Mouse (Mus musculus) brain, embryonic 14.5 days (tissue): ENCODE measurements around the gene Efna4.

Source experiments
- CTCF ChIP-seq: fragments of 200-500 bp; IDR thresholded peaks from 2 replicates; pipeline ENCODE4 v1.5.1; 2012; ENCODE audit warnings: inconsistent platforms, mild to moderate bottlenecking, moderate library complexity, borderline replicate concordance; ENCODE audit not compliant: insufficient read depth, insufficient read length; ENCODE audit errors: extremely low read depth
- POLR2A ChIP-seq: fragments of 200-500 bp; IDR thresholded peaks from 2 replicates; pipeline ENCODE4 v1.6.1; 2012; ENCODE audit warnings: mild to moderate bottlenecking, inconsistent platforms, borderline replicate concordance; ENCODE audit not compliant: poor library complexity, insufficient read depth, insufficient read length, severe bottlenecking; ENCODE audit errors: extremely low read depth

- TF ChIP-seq CTCF: no peak
- no peak for TF ChIP-seq POLR2A
Observed at GRCm38 (mm10) chr3:89327371-89327870, 10.4 kb downstream of the Efna4 start.
